Mouse (Mus musculus) limb, embryonic 13.5 days (tissue): ENCODE results near the gene Tmem63b. TPM values are rescaled to one million over a fixed set of nuclear protein-coding genes. Genes with fewer than 3 reads are reported as not detected.

Experiments used
- ATAC-seq: fragments of 200-750 bp; cut with Nextera tagmentation; 2 replicates; pipeline ENCODE4 v1.8.0; 2017; ENCODE audit warnings: low read depth, moderate number of reproducible peaks, moderate TSS enrichment; ENCODE audit not compliant: low FRiP score
- H3K27ac ChIP-seq: fragments of 300-500 bp; sonication (generic); 2 replicates; pipeline ENCODE4 v1.5.1; 2015; ENCODE audit warnings: inconsistent platforms, mild to moderate bottlenecking, moderate library complexity
- H3K27me3 ChIP-seq: fragments of 300-500 bp; sonication (generic); 2 replicates; pipeline ENCODE4 v1.6.1; 2015; ENCODE audit warnings: mild to moderate bottlenecking, inconsistent platforms
- H3K36me3 ChIP-seq: fragments of 300-500 bp; sonication (generic); 2 replicates; pipeline ENCODE4 v1.6.1; 2015; ENCODE audit warnings: inconsistent platforms, mild to moderate bottlenecking, moderate library complexity
- H3K4me1 ChIP-seq: fragments of 300-500 bp; sonication (generic); 2 replicates; pipeline ENCODE4 v1.6.1; 2015; ENCODE audit warnings: inconsistent platforms
- H3K4me2 ChIP-seq: fragments of 300-500 bp; sonication (generic); replicated peaks from 2 replicates; pipeline ENCODE4 v1.6.1; 2015; ENCODE audit warnings: inconsistent platforms, mild to moderate bottlenecking, moderate library complexity
- H3K4me3 ChIP-seq: fragments of 300-500 bp; sonication (generic); 2 replicates; pipeline ENCODE4 v1.5.1; 2015; ENCODE audit warnings: moderate library complexity, mild to moderate bottlenecking, inconsistent platforms
- H3K9ac ChIP-seq: fragments of 300-500 bp; sonication (generic); 2 replicates; pipeline ENCODE4 v1.6.1; 2015; ENCODE audit warnings: mild to moderate bottlenecking, inconsistent platforms
- H3K9me3 ChIP-seq: fragments of 300-500 bp; sonication (generic); 2 replicates; pipeline ENCODE4 v1.6.1; 2016; ENCODE audit warnings: inconsistent platforms
- WGBS: fragments of 180-500 bp; shearing (Covaris S2); methylation state at CpG from one replicate; pipeline ENCODE4 v1.1.7; 2015; 5-methylcytosine and 5-hydroxymethylcytosine counted together
- polyA plus RNA-seq: library from polyadenylated mRNA; unstranded; fragments of >200 nt; fragmentation: Nextera tagmentation; extraction: Ambion mirVana; gene quantifications from 2 replicates; pipeline ENCODE4 v1.2.1, GENCODE M21; 2015

The Tmem63b gene
- polyA plus RNA-seq, 1 experiment from 2014 or later: 36.7 TPM

DNA sequence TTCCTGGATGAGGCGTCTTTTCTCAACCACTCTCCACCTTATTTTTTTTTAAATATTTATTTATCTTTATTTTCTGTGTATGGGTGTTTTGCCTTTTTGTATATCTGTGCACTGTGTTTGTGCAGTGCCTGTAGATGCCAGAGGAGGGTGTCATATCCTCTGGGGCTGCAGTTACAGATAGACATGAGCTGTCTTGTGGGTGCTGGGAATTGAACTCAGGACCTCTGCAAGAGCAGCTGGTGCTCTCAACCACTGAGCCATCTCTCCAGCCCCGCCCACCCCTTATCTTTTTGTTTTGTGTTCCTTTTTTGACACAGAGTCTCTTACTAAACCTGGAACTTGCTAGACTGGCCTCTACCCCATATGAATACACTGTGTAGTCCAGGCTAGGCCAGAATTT is 40.8 kb upstream of the Tmem63b start:
- Histone ChIP-seq H3K4me3 (no peak overlapping the region), H3K27ac (no peak overlapping the region), H3K36me3 (no peaks in the 10 kb centered on the region), H3K4me1 (peaks cover 19% of the 10 kb centered on the region), H3K9me3 (no peaks in the 10 kb centered on the region), H3K27me3 (peaks cover 7% of the 10 kb centered on the region; the same call in 1 of the 2 replicates), H3K9ac (no peak overlapping the region), H3K4me2 (no peak overlapping the region)
- 81% methylated on average over 2 of the region's 2 CpGs for WGBS
- ATAC-seq: no peak

DNA sequence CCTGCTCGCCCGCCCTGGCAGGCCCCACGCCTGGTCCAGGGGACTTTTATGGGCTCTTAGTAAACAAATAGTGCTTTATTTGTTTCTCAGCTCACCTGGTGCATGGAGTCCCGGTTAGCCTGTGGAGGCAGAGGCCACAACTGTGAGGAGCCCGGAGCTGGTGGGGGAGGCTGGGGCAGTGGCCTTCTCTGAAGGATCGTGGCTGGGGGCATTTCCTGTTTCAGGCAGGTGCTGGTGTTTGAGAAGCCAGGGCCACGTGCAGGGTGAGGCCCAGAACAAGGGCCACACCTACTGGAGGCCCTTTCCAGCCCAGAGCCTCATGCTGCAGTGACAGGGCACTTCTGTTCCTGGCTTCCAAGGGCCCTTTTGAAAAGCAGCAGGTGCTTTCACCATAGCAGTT is 39.5 kb upstream of the Tmem63b start:
- peaks cover 19% of the 10 kb centered on the region for H3K4me1 ChIP-seq
- WGBS: 24% methylated on average over 7 of the region's 7 CpGs
- no peaks in the 10 kb centered on the region for H3K27me3 ChIP-seq
- ATAC-seq: no peak
- no peak overlapping the region for H3K27ac ChIP-seq
- no peaks in the 10 kb centered on the region for H3K36me3 ChIP-seq
- H3K4me3 ChIP-seq: no peak overlapping the region
- H3K4me2 ChIP-seq: no peak overlapping the region
- H3K9ac ChIP-seq: no peak overlapping the region
- H3K9me3 ChIP-seq: no peaks in the 10 kb centered on the region

DNA sequence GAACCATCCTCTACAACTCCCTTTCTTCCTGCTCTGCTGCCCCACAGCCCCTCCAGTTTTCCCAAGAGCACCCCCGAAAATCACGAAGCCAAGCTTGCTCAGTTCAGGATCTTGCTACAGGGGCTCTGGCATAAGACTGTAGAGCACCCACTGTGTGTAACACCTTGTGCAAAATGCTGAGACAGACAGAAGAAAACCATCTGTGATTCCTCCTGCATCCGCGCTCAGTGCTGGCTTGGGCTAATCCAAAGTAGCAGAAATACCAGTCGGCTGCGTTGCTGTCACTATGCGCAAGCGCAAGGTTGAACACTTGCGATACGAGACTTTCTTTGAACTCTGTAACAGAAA is 37.8 kb upstream of the Tmem63b start:
- no peak for ATAC-seq
- no peaks in the 10 kb centered on the region for H3K36me3 ChIP-seq
- no peak overlapping the region for H3K4me2 ChIP-seq
- WGBS: 87% methylated on average over 10 of the region's 10 CpGs
- no peak overlapping the region for H3K27ac ChIP-seq
- H3K27me3 ChIP-seq: no peaks in the 10 kb centered on the region
- no peak overlapping the region for H3K9ac ChIP-seq
- H3K4me3 ChIP-seq: no peak overlapping the region
- peaks cover 19% of the 10 kb centered on the region for H3K4me1 ChIP-seq
- H3K9me3 ChIP-seq: no peaks in the 10 kb centered on the region

DNA sequence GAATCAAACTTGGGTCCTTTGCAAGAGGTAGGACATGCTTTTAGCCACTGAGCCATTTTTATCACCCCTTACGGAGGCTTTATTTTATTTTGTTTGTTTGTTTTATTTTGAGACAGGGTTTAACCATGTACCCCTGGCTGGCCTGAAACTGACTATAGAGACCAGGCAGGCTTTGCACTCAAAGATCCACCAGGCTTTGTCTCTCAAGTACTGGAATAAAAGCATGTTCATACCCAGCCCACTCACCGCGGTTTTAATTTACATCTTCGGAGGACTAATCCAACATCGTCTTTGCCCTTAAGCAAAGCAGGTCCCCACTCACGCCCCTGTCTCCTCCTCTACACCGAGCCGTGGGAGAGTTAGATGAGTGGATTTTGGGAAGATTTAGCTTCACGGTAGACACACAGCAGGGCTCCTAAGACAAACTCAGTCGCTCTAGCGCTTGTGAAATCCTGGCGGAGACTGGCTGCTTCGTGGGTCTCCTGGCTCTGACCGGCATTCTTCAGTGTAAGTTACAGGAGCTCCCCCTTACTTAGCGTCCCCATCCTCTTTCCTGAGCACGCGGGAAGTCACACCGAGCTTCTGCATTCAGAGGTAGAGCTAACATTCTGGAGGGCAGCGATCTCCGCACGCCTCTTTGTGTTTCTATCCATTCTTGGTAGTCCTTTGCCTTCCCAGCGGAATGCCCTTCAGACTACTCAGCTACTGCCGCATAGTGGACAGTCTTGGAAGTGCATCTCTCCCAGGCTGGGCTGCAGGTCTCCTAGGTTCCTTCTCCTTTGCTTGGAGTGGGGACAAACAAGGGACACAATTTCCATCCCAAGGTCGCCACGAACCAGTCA is 37.2 kb upstream of the Tmem63b start:
- WGBS: 4% methylated on average over 25 of the region's 25 CpGs
- Histone ChIP-seq H3K9me3 (no peaks in the 10 kb centered on the region), H3K36me3 (no peaks in the 10 kb centered on the region), H3K4me1 (peaks cover 19% of the 10 kb centered on the region), H3K4me2 (peak overlapping the region; percentile 74), H3K9ac (peak overlapping the region; percentile 81), H3K27ac (peak overlapping the region; percentile 83), H3K4me3 (peak overlapping the region; percentile 53), H3K27me3 (no peaks in the 10 kb centered on the region)
- peak; percentile 48; the same call in 1 of the 2 replicates for ATAC-seq

DNA sequence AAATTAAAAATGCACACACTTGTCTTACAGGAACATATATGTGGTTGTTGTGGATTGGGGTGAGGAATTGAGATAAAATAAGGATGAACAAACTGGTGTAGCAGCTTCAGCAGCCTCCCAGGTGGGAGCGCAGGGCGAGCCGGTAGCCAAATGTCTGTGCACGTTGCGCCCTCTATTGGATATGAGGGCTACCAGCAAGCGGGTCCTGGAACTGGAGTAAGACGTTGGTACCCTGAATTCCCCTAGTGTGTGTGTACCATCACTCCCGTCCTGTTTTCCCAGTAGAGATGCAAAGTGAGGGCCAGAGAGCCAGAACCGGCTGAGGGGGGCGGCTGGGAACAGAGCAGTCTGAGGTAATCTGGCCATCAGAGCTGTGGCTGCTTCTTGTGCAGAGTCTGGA is 31.6 kb upstream of the Tmem63b start:
- Histone ChIP-seq H3K36me3 (no peaks in the 10 kb centered on the region), H3K4me1 (peaks cover 4% of the 10 kb centered on the region), H3K4me3 (no peak overlapping the region), H3K9ac (no peak overlapping the region), H3K27ac (no peak overlapping the region), H3K4me2 (no peak overlapping the region), H3K27me3 (no peaks in the 10 kb centered on the region), H3K9me3 (no peaks in the 10 kb centered on the region)
- 0 out of 2 replicates have a peak, but pooled peaks have one; percentile 51 for ATAC-seq
- WGBS: 9% methylated on average over 10 of the region's 10 CpGs

DNA sequence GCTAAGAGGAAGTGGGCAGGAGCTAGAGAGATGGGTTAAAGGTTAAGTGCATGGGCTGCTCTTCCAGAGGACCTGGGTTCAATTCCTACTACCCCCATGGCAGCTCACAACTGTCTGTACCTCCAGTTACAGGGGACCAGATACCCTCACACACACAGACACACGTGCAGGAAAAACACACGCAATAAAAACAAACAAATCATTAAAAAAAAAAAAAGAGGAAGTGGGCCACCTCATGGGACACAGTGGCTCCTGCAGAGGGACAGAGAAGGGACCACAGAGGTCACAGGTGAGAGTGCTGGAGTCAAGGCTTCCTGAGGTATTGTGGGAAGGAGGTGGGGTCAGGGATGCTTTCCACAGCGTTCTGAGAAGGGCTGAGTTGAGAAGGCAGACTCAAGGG is 24.8 kb upstream of the Tmem63b start:
- Histone ChIP-seq H3K27ac (no peak overlapping the region), H3K36me3 (no peaks in the 10 kb centered on the region), H3K4me1 (no peaks in the 10 kb centered on the region), H3K9me3 (no peaks in the 10 kb centered on the region), H3K27me3 (no peaks in the 10 kb centered on the region), H3K9ac (no peak overlapping the region), H3K4me2 (no peak overlapping the region), H3K4me3 (no peak overlapping the region)
- 56% methylated on average over 3 of the region's 3 CpGs for WGBS
- ATAC-seq: no peak

DNA sequence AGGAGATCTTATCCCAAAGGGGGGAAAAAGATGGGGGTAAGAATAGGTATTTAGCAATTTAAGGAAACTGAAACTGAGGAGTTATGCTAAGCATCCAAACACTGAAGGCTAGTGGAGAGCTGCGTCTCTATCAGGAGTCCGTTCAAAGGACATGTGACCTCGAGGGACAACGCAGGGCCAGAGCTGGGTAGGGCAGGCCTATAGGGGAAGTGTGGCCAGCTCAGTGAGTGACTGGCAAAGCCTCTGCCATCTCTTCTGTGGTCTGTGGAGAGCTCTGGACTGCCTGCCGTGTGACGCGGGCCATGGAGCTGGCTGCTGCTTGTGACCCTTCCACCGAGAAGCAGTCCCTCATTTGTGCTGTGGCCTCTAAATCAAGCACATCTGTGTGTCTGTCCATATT is 23.7 kb upstream of the Tmem63b start:
- H3K9ac ChIP-seq: no peak overlapping the region
- no peaks in the 10 kb centered on the region for H3K36me3 ChIP-seq
- no peaks in the 10 kb centered on the region for H3K9me3 ChIP-seq
- no peak overlapping the region for H3K4me2 ChIP-seq
- no peak for ATAC-seq
- no peak overlapping the region for H3K27ac ChIP-seq
- WGBS: 74% methylated on average over 8 of the region's 8 CpGs
- no peaks in the 10 kb centered on the region for H3K4me1 ChIP-seq
- H3K27me3 ChIP-seq: no peaks in the 10 kb centered on the region
- no peak overlapping the region for H3K4me3 ChIP-seq

DNA sequence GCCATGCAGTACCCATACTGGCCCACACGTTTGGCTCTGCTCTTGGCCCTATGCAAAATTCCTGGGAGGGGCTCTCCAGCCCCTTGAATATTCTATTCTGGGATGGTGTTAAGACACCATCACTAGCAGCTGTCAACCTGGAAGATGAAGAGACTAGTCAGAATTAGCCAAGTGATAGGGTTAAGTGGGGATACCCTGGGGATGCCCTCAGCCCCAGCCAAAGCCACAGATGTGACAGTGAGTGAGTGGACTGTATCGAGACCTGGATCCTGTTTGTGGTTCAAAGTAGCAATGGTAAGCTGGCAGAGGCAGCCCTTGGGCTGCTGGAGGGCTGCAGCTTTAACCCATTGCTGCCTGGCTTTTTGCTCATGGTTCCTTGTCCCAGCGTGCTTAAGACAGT is 23.1 kb upstream of the Tmem63b start:
- no peak overlapping the region for H3K4me3 ChIP-seq
- no peak for ATAC-seq
- 36% methylated on average over 3 of the region's 3 CpGs for WGBS
- no peaks in the 10 kb centered on the region for H3K27me3 ChIP-seq
- no peaks in the 10 kb centered on the region for H3K4me1 ChIP-seq
- no peak overlapping the region for H3K4me2 ChIP-seq
- no peak overlapping the region for H3K9ac ChIP-seq
- no peaks in the 10 kb centered on the region for H3K36me3 ChIP-seq
- no peaks in the 10 kb centered on the region for H3K9me3 ChIP-seq
- H3K27ac ChIP-seq: no peak overlapping the region

DNA sequence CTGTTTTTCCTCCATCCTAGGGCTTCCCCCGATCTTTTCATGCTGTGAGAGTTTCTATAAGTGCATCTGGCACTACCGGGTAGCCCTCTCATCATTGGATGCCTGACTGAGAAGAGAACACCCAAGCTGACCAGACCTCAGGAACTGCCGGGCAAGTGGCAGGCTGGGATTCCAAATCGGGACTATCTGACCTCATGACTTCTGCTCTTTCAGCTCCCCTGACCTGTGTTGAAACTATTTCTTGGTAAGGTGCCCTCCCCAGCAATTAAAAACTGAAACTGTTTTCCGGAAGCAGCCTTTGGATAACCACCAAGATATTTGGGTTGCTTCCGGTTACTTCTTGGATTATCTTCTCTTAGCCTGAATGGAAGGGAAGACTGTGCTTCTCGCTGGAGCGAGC is 21.5 kb upstream of the Tmem63b start:
- WGBS: 87% methylated on average over 8 of the region's 8 CpGs

DNA sequence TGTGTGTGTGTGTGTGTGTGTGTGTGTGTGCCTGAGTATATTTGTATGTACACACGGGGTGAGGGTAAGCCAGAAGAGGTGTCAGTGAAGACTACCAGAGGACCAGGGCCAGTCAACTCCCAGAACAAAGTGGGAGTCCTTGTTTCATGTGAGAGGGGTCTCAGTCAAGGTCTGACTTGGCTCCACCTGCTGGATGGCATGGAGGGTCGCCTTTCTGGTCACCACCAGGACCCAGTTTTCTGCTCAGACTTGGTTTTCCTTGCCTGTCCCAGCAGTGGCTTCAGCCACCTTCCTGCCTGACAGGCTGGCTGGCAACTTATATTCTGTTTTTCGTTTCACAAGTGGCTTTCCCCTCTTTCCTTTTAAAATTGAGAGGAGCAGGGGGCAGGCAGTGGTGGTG is 20.7 kb upstream of the Tmem63b start:
- H3K9me3 ChIP-seq: no peaks in the 10 kb centered on the region
- H3K27me3 ChIP-seq: no peaks in the 10 kb centered on the region
- 23% methylated on average over 3 of the region's 3 CpGs for WGBS
- no peaks in the 10 kb centered on the region for H3K36me3 ChIP-seq
- no peak overlapping the region for H3K4me2 ChIP-seq
- no peak overlapping the region for H3K4me3 ChIP-seq
- no peak overlapping the region for H3K27ac ChIP-seq
- H3K9ac ChIP-seq: no peak overlapping the region
- H3K4me1 ChIP-seq: no peaks in the 10 kb centered on the region
- ATAC-seq: no peak

More for the DNA sequence above, 21.5 kb upstream of the Tmem63b start:
- Histone ChIP-seq H3K4me3 (no peak overlapping the region), H3K36me3 (no peaks in the 10 kb centered on the region), H3K9me3 (no peaks in the 10 kb centered on the region), H3K4me2 (no peak overlapping the region), H3K27me3 (no peaks in the 10 kb centered on the region), H3K9ac (no peak overlapping the region), H3K4me1 (no peaks in the 10 kb centered on the region), H3K27ac (no peak overlapping the region)
- ATAC-seq: no peak

DNA sequence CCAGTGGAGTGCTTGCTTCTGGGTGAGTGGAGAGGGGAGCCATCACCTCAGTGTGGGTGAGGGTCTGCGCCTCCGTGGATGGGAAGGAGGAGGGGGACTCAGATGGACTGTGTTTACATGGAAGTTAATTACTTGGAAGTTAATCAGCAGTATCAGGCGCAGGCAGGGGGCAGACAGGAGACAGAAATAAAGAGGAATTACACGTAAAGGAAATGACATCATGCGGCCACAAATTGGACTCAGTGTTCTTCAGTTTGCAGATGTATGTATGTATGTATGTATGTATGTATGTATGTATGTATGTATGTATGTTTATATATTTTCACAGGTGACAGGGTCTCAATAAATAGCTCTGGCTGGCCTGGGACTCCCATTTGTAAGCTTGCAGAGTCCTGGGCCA is 20.1 kb upstream of the Tmem63b start:
- no peak overlapping the region for H3K4me2 ChIP-seq
- no peaks in the 10 kb centered on the region for H3K27me3 ChIP-seq
- H3K36me3 ChIP-seq: no peaks in the 10 kb centered on the region
- H3K9me3 ChIP-seq: no peaks in the 10 kb centered on the region
- no peaks in the 10 kb centered on the region for H3K4me1 ChIP-seq
- 58% methylated on average over 5 of the region's 5 CpGs for WGBS
- no peak overlapping the region for H3K27ac ChIP-seq
- H3K4me3 ChIP-seq: no peak overlapping the region
- no peak overlapping the region for H3K9ac ChIP-seq
- no peak for ATAC-seq

DNA sequence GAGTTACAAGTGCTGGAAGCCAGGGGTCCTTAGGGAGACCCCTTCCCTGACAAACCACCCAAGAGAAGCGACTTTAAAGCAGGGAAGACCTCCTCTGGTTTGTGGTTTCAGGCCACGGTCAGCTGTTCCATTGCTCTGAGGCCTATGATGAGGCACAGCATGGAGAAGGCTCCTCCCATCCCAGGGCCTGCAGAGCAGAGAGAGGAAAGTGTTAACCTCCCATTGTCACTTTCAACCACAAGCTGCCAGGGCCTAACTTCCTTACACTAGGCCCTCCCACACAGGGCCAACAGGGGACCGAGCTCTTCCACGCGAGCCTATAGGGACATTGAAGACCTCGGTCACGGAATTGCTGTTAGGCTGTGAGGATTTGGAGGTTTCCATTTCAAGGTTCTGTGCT is 16.5 kb upstream of the Tmem63b start:
- WGBS: 51% methylated on average over 7 of the region's 7 CpGs
- peaks cover 10% of the 10 kb centered on the region for H3K4me1 ChIP-seq
- no peak overlapping the region for H3K4me3 ChIP-seq
- no peaks in the 10 kb centered on the region for H3K27me3 ChIP-seq
- H3K9me3 ChIP-seq: no peaks in the 10 kb centered on the region
- no peak overlapping the region for H3K4me2 ChIP-seq
- no peak overlapping the region for H3K27ac ChIP-seq
- H3K9ac ChIP-seq: no peak overlapping the region
- H3K36me3 ChIP-seq: peaks cover 7% of the 10 kb centered on the region
- no peak for ATAC-seq

DNA sequence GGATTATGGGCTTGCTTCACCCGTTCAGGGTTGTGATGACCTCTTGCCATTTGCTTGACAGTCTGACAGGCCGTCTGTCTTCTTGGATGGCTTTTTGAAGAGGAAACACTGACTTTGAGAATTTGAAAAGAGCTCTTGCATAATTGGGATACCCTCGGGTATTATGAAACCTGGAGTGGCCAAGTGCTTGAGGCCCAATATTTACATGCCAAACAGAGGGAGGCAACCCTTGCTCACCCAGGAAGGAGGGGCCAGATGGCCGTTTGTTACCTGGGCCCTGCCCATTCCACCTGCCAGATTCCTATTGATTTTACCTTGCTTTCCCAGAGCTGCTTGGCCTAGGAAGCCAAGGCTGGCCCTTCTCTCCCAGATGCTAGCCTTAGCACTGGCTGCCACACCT is 15.5 kb upstream of the Tmem63b start:
- Histone ChIP-seq H3K4me3 (no peak overlapping the region), H3K4me2 (no peak overlapping the region), H3K4me1 (peaks cover 10% of the 10 kb centered on the region), H3K9me3 (no peaks in the 10 kb centered on the region), H3K27me3 (no peaks in the 10 kb centered on the region), H3K36me3 (peaks cover 14% of the 10 kb centered on the region), H3K9ac (no peak overlapping the region), H3K27ac (no peak overlapping the region)
- WGBS: 50% methylated on average over 4 of the region's 4 CpGs
- ATAC-seq: no peak
